Mouse (Mus musculus): ENCODE results near the gene Meis1. TPM values are rescaled to one million over a fixed set of nuclear protein-coding genes. Genes with fewer than 3 reads are reported as not detected.

Meis1 gene
- polyA plus RNA-seq, 1 experiment from 2014 or later: 119 TPM

DNA sequence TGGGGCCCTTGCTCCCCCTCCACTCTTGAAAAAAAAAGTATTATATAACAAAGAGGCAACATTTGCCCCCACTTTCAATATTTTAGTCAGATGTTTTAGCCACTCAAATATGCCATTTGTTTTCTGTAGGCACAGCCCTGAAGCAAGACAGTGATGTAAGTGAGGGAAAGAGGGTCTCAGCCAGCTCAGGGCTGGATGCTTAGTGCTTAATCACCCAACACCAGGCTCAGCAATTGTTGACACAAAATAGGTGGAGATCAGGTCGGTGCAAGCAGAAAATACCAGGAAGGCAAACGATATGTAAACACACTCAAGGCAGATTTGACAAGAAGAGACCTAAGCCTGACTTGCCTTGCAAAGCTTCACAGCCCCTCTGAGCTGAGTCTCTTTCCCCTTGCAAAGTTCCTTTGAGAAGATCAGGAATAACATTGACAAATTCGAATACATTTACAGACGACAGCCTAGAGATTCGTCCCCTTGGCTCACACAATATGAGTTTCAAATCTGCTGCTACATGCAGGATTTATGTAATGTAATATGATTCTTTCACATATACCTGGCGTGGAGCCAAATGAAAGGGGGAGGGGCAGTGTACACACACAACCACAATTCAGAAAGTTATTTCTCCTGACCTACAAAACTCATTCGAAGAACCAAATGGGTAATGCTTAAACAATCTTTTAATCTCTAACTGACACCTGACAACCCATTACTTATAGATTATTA, 120.7 kb downstream of the Meis1 start:
- 56% methylated on average over 7 of the region's 7 CpGs for WGBS

DNA sequence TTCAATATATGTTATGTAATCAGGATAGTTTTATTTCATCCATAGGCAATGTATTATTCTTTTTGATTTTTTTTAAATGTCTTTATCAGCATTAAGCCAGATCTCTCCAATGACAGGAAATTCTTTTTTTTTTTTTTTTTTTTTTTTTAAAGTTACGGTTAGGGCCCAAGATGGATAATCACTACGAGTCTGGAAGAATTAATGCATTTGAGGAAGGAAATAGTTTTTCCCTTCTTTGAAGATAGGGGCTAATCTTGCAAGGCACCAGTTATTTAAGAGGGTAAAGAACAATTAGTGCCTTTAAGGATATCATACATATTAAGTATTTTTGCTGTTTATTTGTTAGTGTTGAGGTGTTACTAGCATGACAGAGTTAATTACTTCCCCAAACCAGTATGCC, 121.5 kb downstream of the Meis1 start:
- H3K36me3 ChIP-seq: peaks cover 17% of the 10 kb centered on the region
- no peaks in the 10 kb centered on the region for H3K9me3 ChIP-seq (replicated peaks)
- DNase-seq (ENCODE audit: low spot score): no peak
- peaks cover 22% of the 10 kb centered on the region; the same call in 1 of the 2 replicates for H3K4me1 ChIP-seq
- WGBS: 67% methylated on average over 2 of the region's 2 CpGs
- no peak overlapping the region for H3K27ac ChIP-seq
- H3K27me3 ChIP-seq (ENCODE audit: low read depth, poor library complexity, severe bottlenecking): no peaks in the 10 kb centered on the region
- H3K4me3 ChIP-seq: no peak overlapping the region

More for the DNA sequence above, 120.7 kb downstream of the Meis1 start:
- Histone ChIP-seq H3K4me3 (no peak overlapping the region), H3K36me3 (peaks cover 17% of the 10 kb centered on the region), H3K9me3 (replicated peaks) (no peaks in the 10 kb centered on the region), H3K27ac (no peak overlapping the region), H3K4me1 (peaks cover 22% of the 10 kb centered on the region; the same call in 1 of the 2 replicates), H3K27me3 (ENCODE audit: low read depth, poor library complexity, severe bottlenecking) (no peaks in the 10 kb centered on the region)
- no peak for DNase-seq (ENCODE audit: low spot score)

DNA sequence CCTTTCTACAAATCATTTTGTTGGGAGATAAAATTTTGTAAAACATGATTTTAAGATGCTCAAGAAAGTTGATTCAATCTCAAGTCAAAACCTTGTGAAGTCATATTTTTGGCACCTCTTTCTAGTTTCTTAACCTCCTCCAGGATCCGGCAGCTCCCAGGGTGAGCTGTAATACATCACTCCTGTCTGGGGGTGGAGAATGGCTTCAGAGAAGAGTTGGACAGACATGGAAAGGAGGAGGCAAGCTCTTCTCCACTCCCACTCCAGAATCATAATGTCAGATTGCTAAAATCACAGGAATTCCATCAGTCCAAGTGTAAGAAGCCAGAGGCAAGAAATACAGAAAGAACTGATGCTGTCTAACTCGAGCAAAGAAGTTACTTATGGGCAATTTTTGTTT, 126.3 kb downstream of the Meis1 start:
- peaks cover 10% of the 10 kb centered on the region; the same call in 1 of the 2 replicates for H3K27me3 ChIP-seq (ENCODE audit: low read depth, poor library complexity, severe bottlenecking)
- H3K27ac ChIP-seq: no peak overlapping the region
- no peak overlapping the region for H3K4me3 ChIP-seq
- peaks cover 17% of the 10 kb centered on the region for H3K36me3 ChIP-seq
- 37% methylated on average over 2 of the region's 2 CpGs for whole genome bisulfite sequencing
- no peaks in the 10 kb centered on the region for H3K9me3 ChIP-seq (replicated peaks)
- DNase-seq (ENCODE audit: low spot score): no peak
- H3K4me1 ChIP-seq: peaks cover 9% of the 10 kb centered on the region

DNA sequence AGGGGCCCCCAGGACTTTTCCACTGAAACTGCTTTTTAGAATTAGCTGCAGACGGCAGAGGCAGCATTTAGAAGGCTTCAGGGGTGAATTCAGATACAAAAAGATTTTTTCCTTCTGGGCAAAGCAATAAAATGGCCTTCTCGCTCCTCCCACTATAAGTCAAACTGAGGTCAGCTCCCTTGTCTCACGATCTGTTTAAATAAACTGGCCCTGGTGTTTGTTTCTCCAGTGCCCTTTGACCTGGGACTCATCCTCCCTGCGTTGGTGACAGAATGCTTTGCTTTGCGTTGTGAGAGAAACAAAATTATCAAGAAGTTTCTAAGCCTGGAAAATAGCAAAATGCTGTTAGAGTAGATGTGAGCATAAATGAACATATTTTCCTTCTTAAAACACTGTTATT, 129.6 kb downstream of the Meis1 start:
- no peak for DNase-seq (ENCODE audit: low spot score)
- no peak overlapping the region for H3K27ac ChIP-seq
- 0 out of 2 replicates have a peak, but pooled peaks cover 3% of the 10 kb centered on the region for H3K36me3 ChIP-seq
- WGBS: 5% methylated on average over 5 of the region's 5 CpGs
- no peak overlapping the region for H3K4me3 ChIP-seq
- no peaks in the 10 kb centered on the region for H3K9me3 ChIP-seq (replicated peaks)
- H3K4me1 ChIP-seq: peaks cover 42% of the 10 kb centered on the region
- peaks cover 10% of the 10 kb centered on the region; the same call in 1 of the 2 replicates for H3K27me3 ChIP-seq (ENCODE audit: low read depth, poor library complexity, severe bottlenecking)

DNA sequence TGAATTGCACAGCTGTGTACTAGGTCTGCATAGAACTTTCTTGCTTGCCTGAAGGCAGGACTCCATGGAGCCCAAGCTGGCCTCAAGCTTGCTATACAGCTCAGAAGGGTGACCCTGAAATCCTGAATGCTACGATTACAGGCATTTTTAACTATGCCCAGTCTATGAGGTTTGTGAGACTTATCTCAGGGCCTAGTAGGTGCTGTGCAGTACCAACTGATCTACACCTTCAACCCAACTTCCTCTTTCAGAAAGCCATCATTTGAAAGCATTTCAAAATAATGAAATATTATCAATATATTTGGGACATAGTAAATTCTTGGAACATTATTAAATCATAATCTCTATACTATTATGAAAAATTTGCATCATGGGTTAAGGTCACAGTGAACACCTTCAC, 130.1 kb downstream of the Meis1 start:
- Histone ChIP-seq H3K27ac (no peak overlapping the region), H3K4me3 (no peak overlapping the region), H3K4me1 (peaks cover 47% of the 10 kb centered on the region), H3K36me3 (0 out of 2 replicates have a peak, but pooled peaks cover 3% of the 10 kb centered on the region), H3K27me3 (ENCODE audit: low read depth, poor library complexity, severe bottlenecking) (peaks cover 10% of the 10 kb centered on the region; the same call in 1 of the 2 replicates), H3K9me3 (replicated peaks) (no peaks in the 10 kb centered on the region)
- WGBS: 58% methylated on average over 1 of the region's 1 CpGs
- DNase-seq (ENCODE audit: low spot score): no peak

DNA sequence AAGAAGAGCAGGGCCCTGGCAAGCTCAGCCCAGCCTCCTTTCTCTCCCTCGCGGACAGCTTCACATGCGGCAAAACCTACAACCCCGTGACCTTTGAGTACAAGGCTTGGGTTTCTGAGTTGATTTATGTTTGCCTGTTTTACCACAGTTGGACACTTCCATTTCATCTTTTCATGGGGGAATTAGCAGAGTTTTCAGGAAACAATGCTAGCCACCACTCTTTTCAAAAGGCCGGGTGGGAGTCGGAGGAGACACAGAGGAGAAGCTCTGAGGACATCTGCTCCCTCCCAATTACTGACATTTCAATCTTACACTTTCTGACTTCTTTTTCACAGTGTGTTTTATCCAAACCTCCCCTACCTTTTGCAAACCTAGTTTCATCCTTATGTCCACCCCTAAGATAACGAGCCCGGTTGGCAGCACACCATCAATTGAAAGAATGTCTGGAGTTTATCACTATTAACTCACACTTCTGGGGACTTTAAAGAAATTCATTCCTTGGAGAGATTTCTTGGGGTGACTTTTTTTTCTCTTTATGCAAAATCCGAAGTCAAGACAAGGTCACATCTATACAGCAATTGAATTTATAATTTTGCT, 133.0 kb downstream of the Meis1 start:
- peak; percentile 61 for DNase-seq (ENCODE audit: low spot score)
- Histone ChIP-seq H3K4me3 (peak overlapping the region; percentile 26; the same call in 1 of the 2 replicates), H3K4me1 (peaks cover 60% of the 10 kb centered on the region), H3K36me3 (peaks cover 8% of the 10 kb centered on the region), H3K9me3 (replicated peaks) (no peaks in the 10 kb centered on the region), H3K27me3 (ENCODE audit: low read depth, poor library complexity, severe bottlenecking) (peaks cover 22% of the 10 kb centered on the region; the same call in 1 of the 2 replicates), H3K27ac (peak overlapping the region; percentile 67)
- WGBS: 5% methylated on average over 9 of the region's 9 CpGs

DNA sequence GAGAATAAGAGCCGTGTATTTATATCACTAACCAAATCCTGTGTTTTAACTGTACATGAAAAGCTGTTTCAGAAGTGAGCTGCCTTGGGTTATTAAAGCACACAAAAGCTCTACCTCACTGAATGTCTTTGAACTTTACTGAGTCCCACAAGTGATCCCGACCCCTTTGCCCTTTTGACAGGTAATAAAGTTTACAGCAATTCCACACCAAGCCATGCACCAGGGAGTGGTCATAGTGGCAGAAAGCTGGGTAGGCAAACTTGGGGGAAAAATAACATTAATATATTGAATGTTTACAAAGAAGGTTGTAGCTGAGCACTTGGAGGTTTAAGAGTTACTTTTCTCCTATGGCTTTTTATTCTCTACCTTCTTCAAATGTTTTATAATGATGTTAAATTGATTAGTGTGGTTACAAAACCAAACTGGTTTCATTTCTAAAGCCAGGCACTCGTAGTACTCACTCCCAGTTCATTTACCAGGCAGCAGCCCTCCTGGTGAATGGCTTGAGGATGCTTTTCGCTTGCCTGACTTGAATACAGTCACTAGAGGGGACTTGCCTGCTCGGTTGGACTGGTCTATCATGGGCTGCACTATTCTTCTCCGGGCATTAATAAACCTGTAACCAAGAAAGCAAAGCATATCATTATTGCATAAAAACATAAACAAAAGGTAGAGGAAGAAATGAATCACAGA, 133.6 kb downstream of the Meis1 start:
- Histone ChIP-seq H3K27ac (peak overlapping the region; percentile 78), H3K36me3 (peaks cover 8% of the 10 kb centered on the region), H3K4me3 (peak overlapping the region; percentile 26), H3K27me3 (ENCODE audit: low read depth, poor library complexity, severe bottlenecking) (peaks cover 22% of the 10 kb centered on the region; the same call in 1 of the 2 replicates), H3K4me1 (peaks cover 60% of the 10 kb centered on the region), H3K9me3 (replicated peaks) (no peaks in the 10 kb centered on the region)
- no peak for DNase-seq (ENCODE audit: low spot score)
- 7% methylated on average over 6 of the region's 6 CpGs for WGBS

DNA sequence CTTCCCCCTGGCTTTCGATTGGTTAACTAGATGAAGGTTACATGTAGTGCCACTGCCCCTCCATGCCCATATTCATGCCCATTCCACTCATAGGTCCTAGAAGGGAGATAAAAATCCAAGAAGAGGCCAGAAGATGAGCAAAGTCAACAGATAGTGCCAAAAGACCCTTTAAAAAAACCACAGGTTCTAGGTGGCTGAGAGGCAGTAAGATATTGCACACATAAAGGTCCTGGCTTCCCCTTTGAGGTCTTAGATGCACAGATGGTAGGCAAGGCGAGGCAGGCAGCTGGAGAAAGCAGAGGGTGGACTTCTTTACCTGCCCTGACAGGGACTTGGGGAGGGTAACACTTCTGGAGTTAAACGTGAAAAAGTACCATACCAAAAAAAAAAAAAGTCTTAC, 134.8 kb downstream of the Meis1 start:
- H3K36me3 ChIP-seq: peaks cover 8% of the 10 kb centered on the region
- WGBS: 49% methylated on average over 3 of the region's 3 CpGs
- no peak overlapping the region for H3K4me3 ChIP-seq
- H3K27ac ChIP-seq: peak overlapping the region; percentile 78
- no peaks in the 10 kb centered on the region for H3K9me3 ChIP-seq (replicated peaks)
- peaks cover 22% of the 10 kb centered on the region; the same call in 1 of the 2 replicates for H3K27me3 ChIP-seq (ENCODE audit: low read depth, poor library complexity, severe bottlenecking)
- DNase-seq (ENCODE audit: low spot score): no peak
- peaks cover 66% of the 10 kb centered on the region for H3K4me1 ChIP-seq

DNA sequence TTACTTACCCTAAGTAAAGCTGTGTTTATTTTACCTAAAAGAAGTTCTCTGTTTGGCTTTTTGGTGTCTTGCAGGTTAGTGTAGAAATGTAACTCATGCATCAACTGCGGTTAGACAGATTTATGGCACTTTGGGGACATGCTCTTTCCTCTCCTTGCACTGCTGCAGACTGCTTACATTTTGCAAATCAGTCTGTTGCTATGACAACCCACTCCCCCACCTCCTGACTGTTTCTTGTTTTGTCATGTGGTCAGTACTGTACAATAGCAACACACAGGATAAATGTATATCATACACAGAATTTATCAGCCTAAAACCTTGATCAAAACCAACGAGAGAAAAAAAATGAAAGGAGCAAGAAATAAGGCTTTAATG, 135.3 kb downstream of the Meis1 start:
- H3K27ac ChIP-seq: peak overlapping the region; percentile 78; the same call in 1 of the 2 replicates
- peaks cover 20% of the 10 kb centered on the region; the same call in 1 of the 2 replicates for H3K27me3 ChIP-seq (ENCODE audit: low read depth, poor library complexity, severe bottlenecking)
- no peaks in the 10 kb centered on the region for H3K9me3 ChIP-seq (replicated peaks)
- H3K4me3 ChIP-seq: no peak overlapping the region
- H3K36me3 ChIP-seq: peaks cover 8% of the 10 kb centered on the region
- 28% methylated on average over 2 of the region's 2 CpGs for WGBS
- peaks cover 67% of the 10 kb centered on the region for H3K4me1 ChIP-seq
- peak; percentile 46 for DNase-seq (ENCODE audit: low spot score)

DNA sequence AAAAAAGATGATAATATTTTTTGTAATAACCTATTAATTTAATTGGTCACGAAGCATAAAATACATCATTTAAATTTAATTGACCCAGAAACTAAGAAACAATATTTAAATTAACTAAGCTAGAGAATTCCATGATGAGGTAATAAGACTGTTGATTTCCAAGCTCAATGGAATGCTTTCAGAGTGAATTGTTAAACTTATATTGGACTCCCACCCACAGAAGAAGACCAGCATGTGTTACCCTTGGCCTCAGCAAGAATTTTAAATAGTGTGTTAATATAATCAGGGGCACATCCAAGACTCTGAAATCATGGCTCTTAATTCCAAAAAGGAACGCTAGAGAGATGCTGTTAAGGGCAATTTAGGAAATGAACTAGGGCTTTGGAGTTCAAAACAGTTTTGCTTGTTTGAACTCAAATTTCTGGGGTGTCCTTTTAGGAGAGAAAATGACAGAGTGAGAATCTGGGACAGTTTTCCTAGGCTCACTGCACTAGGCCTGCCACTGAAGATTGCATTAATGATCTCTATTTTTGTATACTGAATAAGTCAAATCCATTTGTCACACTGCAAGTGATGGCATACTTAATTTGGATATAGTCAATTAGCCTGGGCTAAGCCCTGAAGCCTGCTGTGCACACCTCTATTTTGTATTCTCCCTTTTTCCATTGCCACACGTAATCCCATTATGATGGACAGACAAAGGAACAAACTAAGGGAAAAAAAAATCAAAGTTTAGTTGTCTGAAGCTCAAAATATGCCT, 135.9 kb downstream of the Meis1 start:
- Histone ChIP-seq H3K9me3 (replicated peaks) (no peaks in the 10 kb centered on the region), H3K27ac (no peak overlapping the region; the same call in 1 of the 2 replicates), H3K36me3 (peaks cover 8% of the 10 kb centered on the region), H3K27me3 (ENCODE audit: low read depth, poor library complexity, severe bottlenecking) (peaks cover 15% of the 10 kb centered on the region; the same call in 1 of the 2 replicates), H3K4me1 (peaks cover 71% of the 10 kb centered on the region), H3K4me3 (no peak overlapping the region)
- 49% methylated on average over 3 of the region's 3 CpGs for WGBS
- no peak for DNase-seq (ENCODE audit: low spot score)

DNA sequence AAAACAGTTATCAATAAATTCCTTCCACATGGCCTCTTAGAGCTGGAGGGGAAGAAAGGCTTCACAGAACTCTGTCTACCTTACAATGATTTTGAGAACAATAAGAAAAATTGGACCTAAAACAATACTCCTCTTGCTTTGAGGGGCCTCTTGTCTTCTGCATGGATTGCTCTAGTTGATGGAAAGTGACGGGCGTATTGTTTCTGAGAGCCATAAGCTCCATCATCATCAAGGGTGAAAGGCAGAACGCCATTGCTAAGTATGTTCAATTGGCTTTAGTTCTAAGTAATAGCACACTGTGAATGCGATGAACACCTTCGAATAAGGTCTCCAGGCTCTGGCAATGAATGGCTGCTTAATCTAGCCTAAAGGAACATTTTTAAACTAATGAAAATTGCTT, 136.5 kb downstream of the Meis1 start:
- H3K36me3 ChIP-seq: peaks cover 8% of the 10 kb centered on the region
- no peak for DNase-seq (ENCODE audit: low spot score)
- no peaks in the 10 kb centered on the region for H3K9me3 ChIP-seq (replicated peaks)
- WGBS: 85% methylated on average over 5 of the region's 5 CpGs
- H3K4me3 ChIP-seq: no peak overlapping the region
- H3K27ac ChIP-seq: no peak overlapping the region
- peaks cover 12% of the 10 kb centered on the region; the same call in 1 of the 2 replicates for H3K27me3 ChIP-seq (ENCODE audit: low read depth, poor library complexity, severe bottlenecking)
- H3K4me1 ChIP-seq: peaks cover 70% of the 10 kb centered on the region

DNA sequence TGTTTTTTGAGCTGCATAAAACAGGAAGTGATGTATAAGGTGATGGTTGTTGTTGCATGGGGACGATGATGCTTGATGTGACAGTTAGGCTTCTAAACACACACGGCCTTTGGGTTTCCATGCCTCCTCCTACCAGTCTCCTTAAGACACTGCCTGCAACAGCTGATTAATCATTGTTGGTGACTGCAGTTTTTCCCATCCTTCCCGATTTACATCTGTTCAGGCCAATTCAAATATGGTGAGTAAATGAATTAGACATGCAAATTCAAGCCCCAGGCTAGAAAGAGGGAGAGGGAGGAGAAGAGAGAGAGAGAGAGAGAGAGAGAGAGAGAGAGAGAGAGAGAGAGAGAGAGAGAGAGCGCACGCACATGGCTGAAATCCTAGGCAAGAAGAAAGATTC, 138.0 kb downstream of the Meis1 start:
- Histone ChIP-seq H3K4me3 (no peak overlapping the region), H3K9me3 (replicated peaks) (no peaks in the 10 kb centered on the region), H3K27ac (no peak overlapping the region), H3K36me3 (peaks cover 8% of the 10 kb centered on the region), H3K4me1 (peaks cover 69% of the 10 kb centered on the region), H3K27me3 (ENCODE audit: low read depth, poor library complexity, severe bottlenecking) (peaks cover 27% of the 10 kb centered on the region)
- 59% methylated on average over 5 of the region's 5 CpGs for WGBS
- no peak for DNase-seq (ENCODE audit: low spot score)

Data from limb, embryonic 10.5 days (tissue).